7 mouse cellular contexts compared by ENCODE assay signal in the genomic region with DNA sequence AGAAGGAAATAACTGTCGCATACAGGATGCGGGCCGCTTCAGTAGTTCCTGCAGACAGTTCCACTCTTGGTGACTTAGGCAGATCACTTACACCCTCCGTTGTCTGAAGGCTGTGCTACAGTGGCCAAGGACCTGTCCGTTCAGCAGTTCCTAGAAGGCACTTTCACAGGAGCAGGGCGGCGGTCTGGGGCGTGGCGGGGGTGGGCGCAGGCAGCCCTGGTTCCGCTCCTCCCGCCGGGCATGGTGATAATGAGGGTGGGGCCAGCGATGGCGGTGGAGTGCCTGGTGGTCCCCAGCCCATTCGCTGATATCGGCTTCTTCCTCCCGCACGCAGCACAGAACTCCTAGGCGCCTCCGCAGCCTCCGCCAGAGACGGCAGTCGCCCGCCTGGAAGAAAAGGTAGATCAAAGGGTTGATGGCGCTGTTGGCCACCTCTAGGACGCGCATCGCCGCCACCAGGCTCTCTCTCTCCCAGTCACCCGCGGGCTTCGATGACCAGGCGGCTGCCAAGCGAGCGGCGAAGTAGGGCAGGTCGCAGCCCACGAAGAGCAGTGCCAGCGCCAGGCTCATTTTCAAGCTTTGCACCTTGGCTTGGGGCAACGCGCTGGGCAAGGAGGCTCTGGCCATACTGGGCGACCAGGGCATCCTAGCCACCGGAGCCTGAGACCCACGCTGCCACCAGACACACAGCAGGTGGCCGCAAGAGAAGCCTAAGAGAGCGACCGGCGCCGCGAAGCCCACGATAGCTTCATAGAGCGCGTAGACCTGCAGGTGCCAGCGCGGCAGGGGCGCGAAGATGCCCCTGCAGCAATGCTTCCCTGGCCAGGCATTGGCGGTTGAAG. TPM values are rescaled to one million over a fixed set of nuclear protein-coding genes. Genes with fewer than 3 reads are reported as not detected.
A peak's percentile ranks its signal among the peaks of the same experiment; 100 is the strongest.
DNase-seq lines count a peak whose midpoint lies in the region; ATAC-seq and TF ChIP-seq lines count a peak whose summit lies in the region.

No protein-coding gene starts in this region.

- peak overlapping the region; percentile 84 for H3K27ac ChIP-seq in cerebellum, adult 2 months (ENCODE audit: insufficient read depth, low read length)

- intact Hi-C loops in left cerebral cortex, postnatal 10 days (cut with DNase I): no loop called here

- no peak for TF ChIP-seq CTCF in cerebellum, adult 2 months (IDR thresholded peaks at IDR 0.05; ENCODE audit: borderline replicate concordance, insufficient read depth, low read depth, low read length)

- peak overlapping the region; percentile 73 for H3K4me3 ChIP-seq in cerebellum, adult 2 months (replicated peaks; ENCODE audit: insufficient read depth, low read depth, low read length)
- H3K4me3 ChIP-seq in megakaryocyte, embryonic 14.5 days (replicated peaks): peak overlapping the region; percentile 92

- TF ChIP-seq POLR2A in cerebellum, adult 2 months (IDR thresholded peaks at IDR 0.05; ENCODE audit: borderline replicate concordance, insufficient read depth, low read length): no peak

- under 1% methylated on average over 59 of the region's 59 CpGs for WGBS in cerebellum, adult 2 months

- ATAC-seq in inflammation-experienced regulatory T-cells, adult 6 months: peak; percentile 32

- H3K36me3 ChIP-seq in megakaryocyte, embryonic 14.5 days (replicated peaks; ENCODE audit: low read length): no peaks in the 10 kb centered on the region

- DNase-seq in adrenal gland, postnatal 10 days: peak; percentile 29
- peak; percentile 77 to 80 for DNase-seq in cerebellum, adult 2 months
- DNase-seq in forelimb bud, embryonic 11.5 days (ENCODE audit: low read depth, low spot score): peak; percentile 21
- DNase-seq in left cerebral cortex, postnatal 10 days (ENCODE audit: extremely low spot score in 1 of 2, low spot score in 2 of 2): peak; percentile 13 to 47
- DNase-seq in right cerebral cortex, postnatal 4 days: peak; percentile 42

- no peaks in the 10 kb centered on the region for H3K9me3 ChIP-seq in megakaryocyte, embryonic 14.5 days

- H3K4me1 ChIP-seq in cerebellum, adult 2 months (ENCODE audit: control insufficient read depth, insufficient read depth, low read length): no peaks in the 10 kb centered on the region
- peaks cover 17% of the 10 kb centered on the region for H3K4me1 ChIP-seq in megakaryocyte, embryonic 14.5 days

- H3K27me3 ChIP-seq in cerebellum, adult 2 months (ENCODE audit: control insufficient read depth, insufficient read depth, low read length): no peaks in the 10 kb centered on the region
- H3K27me3 ChIP-seq in megakaryocyte, embryonic 14.5 days (replicated peaks): peaks cover 31% of the 10 kb centered on the region

RNA-seq across cellular contexts. Expression of gene Gpr150, which starts 1.2 kb away (rescaled TPM):
- total RNA-seq in adrenal gland, postnatal 10 days (2021): not detected
- polyA plus RNA-seq in cerebellum, adult 2 months (2012; rRNA removed): 3.4 and 3.6 TPM in 2 replicates
- not detected for polyA plus RNA-seq in inflammation-experienced regulatory T-cells, adult 6 months (2017; shearing (Covaris generic))
- 1 to 10 TPM; 2.6 to 2.9 TPM for total RNA-seq in left cerebral cortex, postnatal 10 days (2021)
- polyA plus RNA-seq in megakaryocyte, embryonic 14.5 days (2012; ENCODE audit: insufficient read depth, low replicate concordance): 0.12 and 1.8 TPM in 2 replicates

RNA-seq across cellular contexts. Expression of gene Rfesd, which starts 37.1 kb away (rescaled TPM):
- total RNA-seq in adrenal gland, postnatal 10 days (2021): 10 to 100 TPM; 14.1 to 20.5 TPM
- polyA plus RNA-seq in cerebellum, adult 2 months (2012; rRNA removed): 14.9 and 16.9 TPM in 2 replicates
- polyA plus RNA-seq in inflammation-experienced regulatory T-cells, adult 6 months (2017; shearing (Covaris generic)): 10 to 100 TPM; 34.8 to 43.8 (median 35.7) TPM
- total RNA-seq in left cerebral cortex, postnatal 10 days (2021): 10 to 100 TPM; 16.1 to 19.3 TPM
- polyA plus RNA-seq in megakaryocyte, embryonic 14.5 days (2012; ENCODE audit: insufficient read depth, low replicate concordance): 3.7 TPM in 1 of 2 replicates, not detected in the other

RNA-seq across cellular contexts. Expression of gene Arsk, which starts 42.8 kb away (rescaled TPM):
- total RNA-seq in adrenal gland, postnatal 10 days (2021): 1 to 10 TPM; 5.8 to 7.1 TPM
- polyA plus RNA-seq in cerebellum, adult 2 months (2012; rRNA removed): 5.6 TPM in 2 replicates
- 10 to 100 TPM in 1 of 3 experiments, 1 to 10 TPM in 2; 5.2 to 11.0 (median 6.3) TPM for polyA plus RNA-seq in inflammation-experienced regulatory T-cells, adult 6 months (2017; shearing (Covaris generic))
- 1 to 10 TPM; 4.0 to 5.1 TPM for total RNA-seq in left cerebral cortex, postnatal 10 days (2021)
- 0.75 and 1.4 TPM in 2 replicates for polyA plus RNA-seq in megakaryocyte, embryonic 14.5 days (2012; ENCODE audit: insufficient read depth, low replicate concordance)

RNA-seq across cellular contexts. Expression of gene Ttc37, which starts 42.9 kb away (rescaled TPM):
- total RNA-seq in adrenal gland, postnatal 10 days (2021): 10 to 100 TPM; 21.1 to 23.0 TPM
- polyA plus RNA-seq in cerebellum, adult 2 months (2012; rRNA removed): 15.0 and 17.3 TPM in 2 replicates
- 10 to 100 TPM; 11.8 to 16.4 (median 15.9) TPM for polyA plus RNA-seq in inflammation-experienced regulatory T-cells, adult 6 months (2017; shearing (Covaris generic))
- total RNA-seq in left cerebral cortex, postnatal 10 days (2021): 10 to 100 TPM; 18.3 to 21.1 TPM
- 0.06 TPM in 1 of 2 replicates, not detected in the other for polyA plus RNA-seq in megakaryocyte, embryonic 14.5 days (2012; ENCODE audit: insufficient read depth, low replicate concordance)

Comparison
In these comparisons a context has a peak if more than half of its experiments do, and no peak if none do; other contexts are left out.
1. Peak in every context shown above with its lines: DNase-seq, ATAC-seq, H3K4me3 ChIP-seq and H3K27ac ChIP-seq.
2. DNase-seq: peak in every context shown above with its lines; median percentile 78 in cerebellum, adult 2 months; 42 in right cerebral cortex, postnatal 4 days; 30 in left cerebral cortex, postnatal 10 days; 29 in adrenal gland, postnatal 10 days; 21 in forelimb bud, embryonic 11.5 days.